26 mouse cellular contexts compared by ENCODE assay signal in the genomic region with DNA sequence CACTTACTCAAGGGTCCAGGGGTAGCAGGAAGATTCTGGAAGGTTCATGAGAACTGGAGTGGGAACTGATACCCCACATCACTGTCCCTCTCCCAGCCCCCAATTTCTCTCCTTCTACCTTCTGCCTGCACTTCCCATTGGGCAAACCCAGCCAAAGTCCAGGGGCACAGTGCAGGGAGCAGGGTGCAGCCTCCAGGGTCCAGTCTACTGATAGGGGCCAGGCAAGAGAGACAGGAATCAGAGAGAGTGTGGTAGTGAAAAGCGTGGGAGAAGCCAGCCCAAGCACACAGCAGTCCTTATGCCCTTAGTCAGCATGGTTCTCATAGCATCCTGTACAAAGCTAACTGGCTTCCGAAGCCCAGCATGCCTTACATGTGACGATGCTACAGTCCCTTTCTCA.
DNase-seq lines count a peak whose midpoint lies in the region; ATAC-seq and TF ChIP-seq lines count a peak whose summit lies in the region.
"Had no signal": no experiment of that assay in that cellular context is flagged by ENCODE, and none has a peak within 500 bp of the region (broad histone marks: within the 10 kb centered on the region; RNA-seq: fewer than 3 reads in every experiment).

No protein-coding gene starts in this region.

- H3K4me2 ChIP-seq in liver, embryonic 12.5 days = no peak overlapping the region
- no peak overlapping the region for H3K4me2 ChIP-seq in midbrain, embryonic 13.5 days (replicated peaks)
- H3K4me2 ChIP-seq in intestine, postnatal 0 days (replicated peaks; ENCODE audit: low read depth) = 0 out of 2 replicates have a peak overlapping the region, but pooled peaks have one; percentile 21
- H3K4me2 ChIP-seq: forebrain, embryonic 13.5 days; heart, embryonic 13.5 days; hindbrain, embryonic 12.5 days had no signal

- H3K27ac ChIP-seq in liver, adult 2 months (replicated peaks; ENCODE audit: insufficient read depth, low read depth, low read length) = no peak overlapping the region
- H3K27ac ChIP-seq in liver, embryonic 12.5 days = no peak overlapping the region
- H3K27ac ChIP-seq in midbrain, embryonic 10.5 days (replicated peaks) = peak overlapping the region; percentile 19; the same call in 1 of the 2 replicates
- H3K27ac ChIP-seq in midbrain, embryonic 13.5 days = no peak overlapping the region
- H3K27ac ChIP-seq in intestine, postnatal 0 days (ENCODE audit: low read depth, low read length) = no peak overlapping the region
- H3K27ac ChIP-seq: forebrain, embryonic 10.5 days; forebrain, embryonic 13.5 days; heart, adult 2 months; heart, embryonic 10.5 days; heart, embryonic 13.5 days; hindbrain, embryonic 12.5 days had no signal

- WGBS in liver, adult 2 months = 74% methylated on average over 3 of the region's 3 CpGs
- WGBS in liver, embryonic 12.5 days (ENCODE audit: insufficient replicate concordance) = 74% methylated on average over 3 of the region's 3 CpGs
- 95% methylated on average over 3 of the region's 3 CpGs for WGBS in midbrain, embryonic 10.5 days
- 93% methylated on average over 3 of the region's 3 CpGs for WGBS in midbrain, embryonic 13.5 days
- WGBS in intestine, postnatal 0 days = 57% methylated on average over 3 of the region's 3 CpGs

- H3K79me2 ChIP-seq in liver, adult 2 months (ENCODE audit: control insufficient read depth, insufficient read depth, low read length) = no peaks in the 10 kb centered on the region

- no peak for TF ChIP-seq CTCF in liver, adult 2 months (IDR thresholded peaks at IDR 0.05; ENCODE audit: low read depth, low read length)
- no peak for TF ChIP-seq CTCF in intestine, postnatal 0 days (IDR thresholded peaks at IDR 0.05; ENCODE audit: low read depth)

- no peaks in the 10 kb centered on the region for H3K27me3 ChIP-seq in liver, adult 2 months (ENCODE audit: control insufficient read depth, insufficient read depth, low read length)
- H3K27me3 ChIP-seq in liver, embryonic 12.5 days (replicated peaks) = no peaks in the 10 kb centered on the region
- H3K27me3 ChIP-seq in midbrain, embryonic 10.5 days (ENCODE audit: low read depth, poor library complexity, severe bottlenecking) = peaks cover 72% of the 10 kb centered on the region
- peaks cover 38% of the 10 kb centered on the region for H3K27me3 ChIP-seq in midbrain, embryonic 13.5 days
- H3K27me3 ChIP-seq in intestine, postnatal 0 days (replicated peaks; ENCODE audit: control insufficient read depth, insufficient read depth, low read length) = no peaks in the 10 kb centered on the region
- H3K27me3 ChIP-seq: forebrain, embryonic 13.5 days had no signal

- ATAC-seq in liver, embryonic 12.5 days = no peak
- no peak for ATAC-seq in midbrain, embryonic 13.5 days
- peak; percentile 58 for ATAC-seq in intestine, postnatal 0 days
- ATAC-seq: CD4-positive, CD25-positive, alpha-beta regulatory T cell, adult 4 months; forebrain, embryonic 13.5 days; forebrain, embryonic 16.5 days; hindbrain, embryonic 16.5 days had no signal

- H3K9me3 ChIP-seq in liver, embryonic 12.5 days (replicated peaks) = no peaks in the 10 kb centered on the region
- H3K9me3 ChIP-seq in midbrain, embryonic 10.5 days (replicated peaks) = no peaks in the 10 kb centered on the region
- H3K9me3 ChIP-seq in midbrain, embryonic 13.5 days = no peaks in the 10 kb centered on the region
- no peaks in the 10 kb centered on the region for H3K9me3 ChIP-seq in intestine, postnatal 0 days (ENCODE audit: control insufficient read depth)
- H3K9me3 ChIP-seq: forebrain, embryonic 10.5 days; forebrain, embryonic 13.5 days; heart, embryonic 10.5 days; heart, embryonic 13.5 days; hindbrain, embryonic 12.5 days had no signal

- H3K9ac ChIP-seq in liver, adult 2 months (ENCODE audit: low read depth, low read length) = no peak overlapping the region
- H3K9ac ChIP-seq in liver, embryonic 12.5 days = no peak overlapping the region
- no peak overlapping the region for H3K9ac ChIP-seq in midbrain, embryonic 13.5 days (replicated peaks)
- H3K9ac ChIP-seq in intestine, postnatal 0 days (ENCODE audit: low read depth, low read length) = no peak overlapping the region
- H3K9ac ChIP-seq: forebrain, embryonic 13.5 days; heart, embryonic 13.5 days; hindbrain, embryonic 12.5 days had no signal

- no peak overlapping the region for H3K4me3 ChIP-seq in liver, adult 2 months (ENCODE audit: insufficient read depth, low read depth, low read length)
- no peak overlapping the region for H3K4me3 ChIP-seq in liver, embryonic 12.5 days
- no peak overlapping the region for H3K4me3 ChIP-seq in midbrain, embryonic 10.5 days
- no peak overlapping the region for H3K4me3 ChIP-seq in midbrain, embryonic 13.5 days (replicated peaks)
- H3K4me3 ChIP-seq in intestine, postnatal 0 days (ENCODE audit: low read depth, low read length) = no peak overlapping the region
- H3K4me3 ChIP-seq: forebrain, embryonic 10.5 days; forebrain, embryonic 13.5 days; heart, adult 2 months; heart, embryonic 10.5 days; heart, embryonic 13.5 days; hindbrain, embryonic 12.5 days had no signal

- peak; percentile 51 for DNase-seq in liver, adult 2 months (ENCODE audit: extremely low read depth, low read depth, low spot score)
- no peak for DNase-seq in midbrain, embryonic 10.5 days (ENCODE audit: low spot score)
- no peak for DNase-seq in right cerebral cortex, adult 2 months (ENCODE audit: low spot score in 2 of 2)
- DNase-seq: adrenal gland, adult 2 months; adrenal gland, postnatal 14 days; cerebellum, adult 11 months; cerebellum, adult 2 months; cerebellum, adult 9-11 months; cerebellum, postnatal 25 days; embryo, embryonic 11 days; gastrocnemius, postnatal 10 days; gastrocnemius, postnatal 36 days; heart, adult 2 months; heart, postnatal 14 days; heart, postnatal 4 days had no signal

- H3K36me3 ChIP-seq in liver, adult 2 months (ENCODE audit: control insufficient read depth, insufficient read depth, low read length) = no peaks in the 10 kb centered on the region
- no peaks in the 10 kb centered on the region for H3K36me3 ChIP-seq in liver, embryonic 12.5 days
- H3K36me3 ChIP-seq in midbrain, embryonic 10.5 days = no peaks in the 10 kb centered on the region
- H3K36me3 ChIP-seq in midbrain, embryonic 13.5 days = 0 out of 2 replicates have a peak, but pooled peaks cover 2% of the 10 kb centered on the region
- H3K36me3 ChIP-seq in intestine, postnatal 0 days (ENCODE audit: control insufficient read depth, insufficient read depth) = no peaks in the 10 kb centered on the region; the same call in 1 of the 2 replicates
- H3K36me3 ChIP-seq: forebrain, embryonic 10.5 days; heart, embryonic 10.5 days; heart, embryonic 13.5 days; hindbrain, embryonic 12.5 days had no signal

- H3K4me1 ChIP-seq in liver, adult 2 months (ENCODE audit: control insufficient read depth, insufficient read depth, low read length) = peaks cover 2% of the 10 kb centered on the region
- no peaks in the 10 kb centered on the region for H3K4me1 ChIP-seq in liver, embryonic 12.5 days
- peaks cover 44% of the 10 kb centered on the region for H3K4me1 ChIP-seq in midbrain, embryonic 10.5 days
- H3K4me1 ChIP-seq in midbrain, embryonic 13.5 days (replicated peaks) = peaks cover 23% of the 10 kb centered on the region
- H3K4me1 ChIP-seq in intestine, postnatal 0 days (replicated peaks; ENCODE audit: control insufficient read depth, insufficient read depth, low read length) = no peaks in the 10 kb centered on the region

- no peak for TF ChIP-seq POLR2A in liver, adult 2 months (IDR thresholded peaks at IDR 0.05; ENCODE audit: extremely low read depth, insufficient read depth, low read length)
